Mouse (Mus musculus) CH12.LX (cell line): ENCODE measurements around the gene 1700067K01Rik. TPM values are rescaled to one million over a fixed set of nuclear protein-coding genes. Genes with fewer than 3 reads are reported as not detected.

Experiments
- DNase-seq: peaks from one replicate; pipeline ENCODE4 v3.0.0-alpha.2; 2013; ENCODE audit errors: extremely low read depth
- H3K27ac ChIP-seq: 2 replicates; pipeline ENCODE4 v1.5.1; 2012; ENCODE audit warnings: low read depth, mild to moderate bottlenecking, control low read depth, moderate library complexity; ENCODE audit not compliant: insufficient read depth
- H3K27me3 ChIP-seq: replicated peaks from 2 replicates; pipeline ENCODE3; 2012; ENCODE audit warnings: inconsistent platforms
- H3K36me3 ChIP-seq, 2 experiments: replicated peaks in 1 of 2; 2 replicates each; pipeline versions ENCODE3 to v1.6.1; 2012; ENCODE audit warnings: inconsistent platforms in 1 of 2, low read length in 1 of 2, mild to moderate bottlenecking in 1 of 2, mixed read lengths in 1 of 2, moderate library complexity in 1 of 2; ENCODE audit not compliant: control insufficient read depth in 1 of 2, insufficient read depth in 1 of 2
- H3K4me1 ChIP-seq, 2 experiments: 2 replicates each; pipeline ENCODE4 v1.6.1; 2012; ENCODE audit warnings: inconsistent platforms in 1 of 2, moderate library complexity in 1 of 2; ENCODE audit not compliant: insufficient read depth in 2 of 2, control insufficient read depth in 1 of 2
- H3K4me2 ChIP-seq: 2 replicates; pipeline ENCODE4 v1.6.1; 2012; ENCODE audit warnings: low read depth, mild to moderate bottlenecking, control low read depth; ENCODE audit not compliant: poor library complexity, insufficient read depth, severe bottlenecking
- H3K4me3 ChIP-seq, 3 experiments: fragments of 150-350 bp in 1 of 3; sonication (generic) in 1 of 3; replicated peaks in 1 of 3; 2 replicates each; pipeline versions ENCODE3 to v1.5.1; 2011 to 2012; ENCODE audit warnings: low read depth in 2 of 3, low read length in 2 of 3, mild to moderate bottlenecking in 2 of 3, moderate library complexity in 2 of 3, control low read depth in 1 of 3, improper control_type of control experiment in 1 of 3, inconsistent platforms in 1 of 3, mixed read lengths in 1 of 3; ENCODE audit not compliant: poor library complexity in 1 of 3
- H3K79me2 ChIP-seq: replicated peaks from 2 replicates; pipeline ENCODE4 v1.6.1; 2012; ENCODE audit warnings: mild to moderate bottlenecking, moderate library complexity; ENCODE audit not compliant: control insufficient read depth, poor library complexity, insufficient read depth, severe bottlenecking; ENCODE audit errors: extremely low read depth
- H3K9ac ChIP-seq: 2 replicates; pipeline ENCODE4 v1.6.1; 2012; ENCODE audit warnings: low read depth, mild to moderate bottlenecking, control low read depth, moderate library complexity; ENCODE audit not compliant: insufficient read depth
- H3K9me3 ChIP-seq: replicated peaks from 2 replicates; pipeline ENCODE3; 2012; ENCODE audit warnings: low read length, inconsistent platforms, mixed read lengths
- BHLHE40 ChIP-seq: IDR thresholded peaks from 2 replicates; pipeline ENCODE4 v1.6.1; 2011; ENCODE audit warnings: mild to moderate bottlenecking, low read depth, low read length, improper control_type of control experiment
- CHD2 ChIP-seq: IDR thresholded peaks from 2 replicates; pipeline ENCODE4 v1.6.1; 2011; ENCODE audit warnings: low read length, improper control_type of control experiment
- ETS1 ChIP-seq: conservative IDR thresholded peaks from 2 replicates; pipeline ENCODE4 v1.6.1; 2012; ENCODE audit warnings: low read depth, mild to moderate bottlenecking, inconsistent platforms, low read length, improper control_type of control experiment, moderate library complexity
- GABPA ChIP-seq: IDR thresholded peaks from 2 replicates; pipeline ENCODE4 v1.6.1; 2012; ENCODE audit warnings: low read depth, low read length, improper control_type of control experiment, inconsistent platforms; ENCODE audit not compliant: insufficient replicate concordance
- JUN ChIP-seq: IDR thresholded peaks from 2 replicates; pipeline ENCODE4 v1.6.1; 2011; ENCODE audit warnings: low read depth, mild to moderate bottlenecking, low read length, improper control_type of control experiment, moderate library complexity; ENCODE audit not compliant: insufficient read depth
- KAT2A ChIP-seq: IDR thresholded peaks from 2 replicates; pipeline ENCODE4 v1.6.1; 2012; ENCODE audit warnings: low read length, improper control_type of control experiment, inconsistent platforms; ENCODE audit not compliant: insufficient replicate concordance
- MAFK ChIP-seq: IDR thresholded peaks from 2 replicates; pipeline ENCODE4 v1.6.1; 2011; ENCODE audit warnings: low read length, improper control_type of control experiment; ENCODE audit not compliant: insufficient replicate concordance
- MAX ChIP-seq: IDR thresholded peaks from 2 replicates; pipeline ENCODE4 v1.6.1; 2011; ENCODE audit warnings: low read length, improper control_type of control experiment
- MAZ ChIP-seq: IDR thresholded peaks from 2 replicates; pipeline ENCODE4 v1.6.1; 2012; ENCODE audit warnings: low read depth, mild to moderate bottlenecking, inconsistent platforms, low read length, improper control_type of control experiment, moderate library complexity
- MEF2A ChIP-seq: IDR thresholded peaks from 2 replicates; pipeline ENCODE4 v1.6.1; 2014; ENCODE audit warnings: low read depth, mild to moderate bottlenecking, inconsistent platforms, low read length, improper control_type of control experiment, borderline replicate concordance
- MYC ChIP-seq: IDR thresholded peaks from 2 replicates; pipeline ENCODE4 v1.6.1; 2011; ENCODE audit warnings: low read depth, mild to moderate bottlenecking, improper control_type of control experiment, low read length
- SIN3A ChIP-seq: IDR thresholded peaks from 2 replicates; pipeline ENCODE4 v1.6.1; 2012; ENCODE audit warnings: low read length, improper control_type of control experiment, inconsistent platforms
- UBTF ChIP-seq: IDR thresholded peaks from 2 replicates; pipeline ENCODE4 v1.6.1; 2012; ENCODE audit warnings: low read depth, mild to moderate bottlenecking, inconsistent platforms, low read length, improper control_type of control experiment, moderate library complexity
- USF1 ChIP-seq: IDR thresholded peaks from 2 replicates; pipeline ENCODE4 v1.6.1; 2014; ENCODE audit warnings: low read depth, mild to moderate bottlenecking, inconsistent platforms, low read length, improper control_type of control experiment
- USF2 ChIP-seq: conservative IDR thresholded peaks from 2 replicates; pipeline ENCODE4 v1.6.1; 2011; ENCODE audit warnings: low read depth, low read length, improper control_type of control experiment
- ZC3H11A ChIP-seq: IDR thresholded peaks from 2 replicates; pipeline ENCODE4 v1.6.1; 2012; ENCODE audit warnings: low read depth, mild to moderate bottlenecking, inconsistent platforms, low read length, improper control_type of control experiment
- ZKSCAN1 ChIP-seq: IDR thresholded peaks from 2 replicates; pipeline ENCODE4 v1.6.1; 2012; ENCODE audit warnings: low read depth, inconsistent platforms, low read length, improper control_type of control experiment, borderline replicate concordance
- ZMIZ1 ChIP-seq: IDR thresholded peaks from 2 replicates; pipeline ENCODE4 v1.6.1; 2012; ENCODE audit warnings: low read depth, mild to moderate bottlenecking, inconsistent platforms, low read length, improper control_type of control experiment
- ZNF384 ChIP-seq: IDR thresholded peaks from 2 replicates; pipeline ENCODE4 v1.6.1; 2012; ENCODE audit warnings: low read depth, low read length, improper control_type of control experiment, inconsistent platforms
- dilution Hi-C: fragments of 300-500 bp; cut with MboI; formaldehyde crosslinking; loops from 2 replicates; pipeline ENCODE4 v1.14.3; 2020; ENCODE audit warnings: low sequenced_read_pairs; ENCODE audit not compliant: extremely low pct_unique_long_range_greater_than_20kb, extremely low pct_ligation_motif_present
- in situ Hi-C: fragments of 300-500 bp; cut with MboI; formaldehyde crosslinking; loops from 3 replicates; pipeline ENCODE4 v1.14.3; 2019; ENCODE audit warnings: low sequenced_read_pairs, low pct_ligation_motif_present, low pct_unique_long_range_greater_than_20kb, mixed read lengths
- polyA plus RNA-seq: library from polyadenylated mRNA; unstranded; fragments of >175 nt; gene quantifications from 2 replicates; pipeline ENCODE4 v1.2.1, GENCODE M21; 2012; ENCODE audit warnings: low read depth; ENCODE audit not compliant: insufficient read length
- total RNA-seq, 2 experiments: library from RNA; depleted of rRNA; stranded (reverse); fragments of 300-350 nt in 1 of 2; fragments of >200 nt in 1 of 2; gene quantifications; 2 replicates each; pipeline ENCODE4 v1.2.3; 2012 to 2014

1700067K01Rik gene
- total and polyA plus RNA-seq, 3 experiments = 0.38 to 0.67 TPM; not detected in 1

DNA sequence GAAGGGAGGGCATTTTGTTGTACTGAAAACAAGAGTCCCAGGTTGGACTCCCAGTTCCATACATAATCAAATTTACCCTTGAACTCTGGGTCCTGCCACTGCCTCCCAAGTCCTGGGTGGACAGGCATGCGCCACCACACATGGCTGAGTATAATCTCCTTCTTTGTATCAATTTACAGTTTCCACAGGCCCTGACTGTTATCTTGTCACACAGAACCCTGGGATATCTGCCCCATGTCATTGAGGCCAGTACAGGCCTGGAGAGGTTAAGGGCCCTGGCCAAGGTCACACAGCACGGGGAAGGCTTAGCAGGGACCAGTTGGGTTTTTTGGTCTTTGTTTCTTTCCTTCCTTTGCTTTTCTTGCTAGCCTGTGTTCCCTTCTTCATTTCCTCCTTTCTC lies 8.8 kb upstream of the 1700067K01Rik start:
- H3K9me3 ChIP-seq = no peaks in the 10 kb centered on the region
- dilution Hi-C loops (no loop called here), in situ Hi-C loops (no loop called here)
- H3K27ac ChIP-seq = no peak overlapping the region
- H3K4me2 ChIP-seq = no peak overlapping the region
- peaks cover 24 to 42% of the 10 kb centered on the region in 2 experiments for H3K36me3 ChIP-seq
- H3K4me1 ChIP-seq = peaks cover 0 to 29% of the 10 kb centered on the region in 2 experiments; a peak in 2 of 4 replicates
- TF ChIP-seq ETS1 = no peak
- no peak for TF ChIP-seq ZC3H11A
- TF ChIP-seq ZKSCAN1 = no peak
- TF ChIP-seq MYC = no peak
- TF ChIP-seq SIN3A = no peak
- no peak for TF ChIP-seq USF1
- TF ChIP-seq MAFK = no peak
- no peak for TF ChIP-seq UBTF
- TF ChIP-seq MAX = no peak
- TF ChIP-seq KAT2A = no peak
- TF ChIP-seq USF2 = no peak
- TF ChIP-seq MAZ = no peak
- TF ChIP-seq BHLHE40 = no peak
- TF ChIP-seq CHD2 = no peak
- TF ChIP-seq GABPA = no peak
- no peak for TF ChIP-seq JUN
- TF ChIP-seq ZMIZ1 = no peak
- no peak for TF ChIP-seq MEF2A
- TF ChIP-seq, all 38 proteins: peak for 0
- H3K4me3 ChIP-seq = no peak overlapping the region
- H3K79me2 ChIP-seq = no peaks in the 10 kb centered on the region
- no peak for DNase-seq
- H3K9ac ChIP-seq = no peak overlapping the region
- no peaks in the 10 kb centered on the region for H3K27me3 ChIP-seq

DNA sequence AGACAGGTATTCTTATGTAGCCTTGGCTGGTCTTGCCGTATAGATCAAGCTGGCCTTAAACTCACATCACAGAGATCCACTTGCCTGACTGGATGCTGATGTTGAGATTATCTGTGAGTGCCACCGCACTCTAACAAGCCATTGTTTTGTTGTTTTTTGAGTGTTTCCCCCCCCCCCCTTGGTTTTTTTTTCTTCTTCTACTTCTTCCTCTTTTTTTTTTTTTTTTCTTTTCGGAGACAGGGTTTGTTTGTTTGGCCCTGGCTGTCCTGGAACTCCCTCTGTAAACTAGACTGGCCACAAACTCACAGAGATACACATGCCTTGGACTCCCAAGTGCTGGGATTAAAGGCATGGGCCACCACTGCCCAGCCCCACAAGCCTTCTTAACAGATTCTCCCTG lies 7.3 kb upstream of the 1700067K01Rik start:
- Histone ChIP-seq H3K4me3 (no peak overlapping the region), H3K27ac (no peak overlapping the region), H3K4me2 (no peak overlapping the region), H3K36me3 (peaks cover 18 to 32% of the 10 kb centered on the region in 2 experiments), H3K9ac (no peak overlapping the region), H3K27me3 (no peaks in the 10 kb centered on the region), H3K9me3 (no peaks in the 10 kb centered on the region), H3K4me1 (peaks cover 2 to 20% of the 10 kb centered on the region in 2 experiments), H3K79me2 (peaks cover 2% of the 10 kb centered on the region; the same call in 1 of the 2 replicates)
- in situ Hi-C loops (no loop called here), dilution Hi-C loops (no loop called here)
- no peak for DNase-seq
- peak; percentile 77 for TF ChIP-seq ZNF384
- no peak for TF ChIP-seq ZC3H11A
- TF ChIP-seq, all 38 proteins: peak for 1
